Mouse (Mus musculus) hindbrain, embryonic 11.5 days (tissue): ENCODE measurements at regions not wholly inside any gene's neighbourhood (a gene's known extent, or its start where the extent isn't known, plus 50 kb on each side); places are given as distances from the start of the nearest gene placed in this dataset.

ENCODE experiments used
- ATAC-seq: fragments of 200-750 bp; cut with Nextera tagmentation; 2 replicates; pipeline ENCODE4 v1.8.0; 2017; ENCODE audit warnings: mild to moderate bottlenecking, moderate TSS enrichment, moderate library complexity; ENCODE audit not compliant: low FRiP score
- DNase-seq: peaks from one replicate; pipeline ENCODE4 v3.0.0-alpha.2; 2015; ENCODE audit warnings: low spot score
- H3K27ac ChIP-seq: fragments of 300-500 bp; sonication (generic); 2 replicates; pipeline ENCODE4 v1.5.1; 2014; ENCODE audit warnings: mild to moderate bottlenecking, low read depth, low read length
- H3K27me3 ChIP-seq: fragments of 300-500 bp; sonication (generic); 2 replicates; pipeline ENCODE4 v1.6.1; 2014; ENCODE audit warnings: mild to moderate bottlenecking, low read length, moderate library complexity, mixed read lengths; ENCODE audit not compliant: control insufficient read depth, insufficient read depth
- H3K36me3 ChIP-seq: fragments of 300-500 bp; sonication (generic); 2 replicates; pipeline ENCODE4 v1.6.1; 2014; ENCODE audit warnings: mild to moderate bottlenecking, low read length, moderate library complexity, mixed read lengths; ENCODE audit not compliant: control insufficient read depth, insufficient read depth
- H3K4me1 ChIP-seq: fragments of 300-500 bp; sonication (generic); replicated peaks from 2 replicates; pipeline ENCODE4 v1.6.1; 2014; ENCODE audit warnings: low read length, mixed read lengths; ENCODE audit not compliant: control insufficient read depth, insufficient read depth
- H3K4me2 ChIP-seq: fragments of 300-500 bp; sonication (generic); replicated peaks from 2 replicates; pipeline ENCODE4 v1.6.1; 2014; ENCODE audit warnings: mild to moderate bottlenecking, low read depth, low read length
- H3K4me3 ChIP-seq: fragments of 300-500 bp; sonication (generic); 2 replicates; pipeline ENCODE4 v1.5.1; 2014; ENCODE audit warnings: low read depth, low read length
- H3K9ac ChIP-seq: fragments of 300-500 bp; sonication (generic); 2 replicates; pipeline ENCODE4 v1.6.1; 2014; ENCODE audit warnings: low read depth, low read length
- H3K9me3 ChIP-seq: fragments of 300-500 bp; sonication (generic); 2 replicates; pipeline ENCODE4 v1.6.1; 2016; ENCODE audit warnings: low read length; ENCODE audit not compliant: control insufficient read depth
- WGBS: fragments of 180-500 bp; shearing (Covaris S2); extraction: QIAGEN DNeasy Blood & Tissue Kit; methylation state at CpG from one replicate; pipeline ENCODE4 v1.1.7; 2014; 5-methylcytosine and 5-hydroxymethylcytosine counted together

- DNase-seq, result no peak
- Histone ChIP-seq H3K27ac (no peak overlapping the region), H3K4me1 (no peaks in the 10 kb centered on the region), H3K36me3 (no peaks in the 10 kb centered on the region), H3K27me3 (no peaks in the 10 kb centered on the region), H3K4me3 (no peak overlapping the region), H3K4me2 (no peak overlapping the region), H3K9me3 (no peaks in the 10 kb centered on the region), H3K9ac (no peak overlapping the region)
- no peak for ATAC-seq
- WGBS, result 89% methylated on average over 5 of the region's 5 CpGs
Observed at GRCm38 (mm10) chr10:126113106-126113505, 147.1 kb downstream of the Lrig3 start.

DNA sequence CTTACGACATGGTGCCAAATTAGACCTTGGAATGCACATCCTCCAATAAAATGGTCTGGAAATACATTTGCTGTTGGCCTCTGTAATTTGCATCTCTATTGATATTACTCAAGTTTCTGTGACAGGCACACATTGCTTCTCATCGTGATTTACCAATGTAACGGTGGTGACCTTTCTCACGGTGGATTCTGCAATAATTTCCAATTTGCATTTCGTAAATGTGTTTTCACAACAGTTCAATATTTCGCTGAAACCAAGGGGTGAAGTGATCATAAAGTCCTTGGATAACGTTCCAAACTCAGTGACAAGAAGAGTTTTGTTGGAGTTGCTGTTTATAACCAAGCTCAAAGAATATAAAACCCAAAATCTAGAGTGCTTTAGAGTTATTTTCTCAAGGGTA is 149.4 kb downstream of the Lrig3 start:
- 78% methylated on average over 7 of the region's 7 CpGs for WGBS
- Histone ChIP-seq H3K27ac (no peak overlapping the region), H3K4me1 (no peaks in the 10 kb centered on the region), H3K4me2 (no peak overlapping the region), H3K9me3 (no peaks in the 10 kb centered on the region), H3K27me3 (no peaks in the 10 kb centered on the region), H3K36me3 (no peaks in the 10 kb centered on the region), H3K4me3 (no peak overlapping the region), H3K9ac (no peak overlapping the region)
- no peak for DNase-seq
- ATAC-seq, result no peak

DNA sequence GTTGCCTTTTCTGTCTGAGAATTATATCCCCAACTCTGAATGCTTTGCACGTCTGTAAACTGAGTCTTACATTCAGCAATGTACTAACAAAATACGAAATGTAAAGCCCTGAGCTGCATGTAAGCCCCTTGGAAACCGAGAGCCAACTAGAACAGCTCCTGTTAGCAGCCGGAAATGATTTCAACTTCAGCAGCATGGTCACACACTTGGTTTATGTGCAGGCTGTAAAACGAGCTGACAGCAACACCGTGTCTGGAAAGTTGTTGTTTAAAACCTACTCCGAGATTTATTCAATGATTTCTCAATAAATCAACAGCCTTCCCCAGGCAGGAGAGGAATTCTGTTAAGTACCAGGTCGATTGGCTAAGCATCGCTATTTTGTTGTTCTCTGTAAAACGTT is 155.7 kb downstream of the Lrig3 start:
- Histone ChIP-seq H3K4me1 (no peaks in the 10 kb centered on the region), H3K27ac (no peak overlapping the region), H3K27me3 (no peaks in the 10 kb centered on the region), H3K4me2 (no peak overlapping the region), H3K9ac (no peak overlapping the region), H3K4me3 (no peak overlapping the region), H3K36me3 (no peaks in the 10 kb centered on the region), H3K9me3 (no peaks in the 10 kb centered on the region)
- DNase-seq, result no peak
- WGBS, result 90% methylated on average over 10 of the region's 10 CpGs
- ATAC-seq, result no peak

DNA sequence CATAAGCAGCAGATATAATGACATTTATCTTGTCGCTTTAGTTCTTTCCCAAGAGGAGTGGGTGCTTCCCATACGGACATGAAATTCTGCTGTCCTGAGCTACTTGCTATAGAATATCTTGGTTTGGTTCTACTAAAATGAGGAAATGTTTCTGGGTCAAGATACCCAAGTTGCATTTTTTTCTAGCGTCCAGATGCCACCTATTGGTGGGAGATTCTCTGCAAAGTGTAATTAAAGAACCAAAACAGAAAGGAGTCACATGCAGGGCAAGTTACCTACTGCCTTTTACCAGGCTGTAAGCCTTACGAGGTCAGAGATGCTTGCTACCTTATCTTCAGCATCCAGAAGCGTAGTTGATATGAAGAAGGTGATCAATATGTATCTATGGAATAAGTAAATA is 156.5 kb downstream of the Lrig3 start:
- no peak overlapping the region for H3K9ac ChIP-seq
- H3K4me2 ChIP-seq, result no peak overlapping the region
- H3K27me3 ChIP-seq, result no peaks in the 10 kb centered on the region
- no peaks in the 10 kb centered on the region for H3K36me3 ChIP-seq
- no peaks in the 10 kb centered on the region for H3K9me3 ChIP-seq
- H3K27ac ChIP-seq, result no peak overlapping the region
- no peaks in the 10 kb centered on the region for H3K4me1 ChIP-seq
- WGBS, result 82% methylated on average over 5 of the region's 5 CpGs
- DNase-seq, result no peak
- ATAC-seq, result no peak
- no peak overlapping the region for H3K4me3 ChIP-seq

DNA sequence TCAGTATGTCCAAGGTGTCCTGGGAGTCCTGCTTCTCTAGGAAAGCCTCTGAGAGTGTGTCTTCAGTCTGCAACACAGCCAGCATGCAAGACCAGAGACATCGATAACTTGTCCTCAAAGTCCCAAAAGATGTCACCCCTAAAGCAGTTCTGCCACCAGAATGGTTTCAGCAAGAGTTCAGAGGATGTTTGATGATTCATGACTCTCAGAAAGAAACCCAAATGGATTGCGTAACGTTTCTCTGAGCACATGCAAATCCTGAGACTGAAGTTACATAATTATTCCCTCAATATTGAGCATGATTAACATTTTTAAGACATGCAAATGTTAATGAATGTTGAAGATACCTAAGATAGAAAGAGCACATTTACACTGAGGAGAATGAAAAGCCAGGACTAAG is 167.2 kb downstream of the Lrig3 start:
- no peak overlapping the region for H3K27ac ChIP-seq
- no peaks in the 10 kb centered on the region for H3K36me3 ChIP-seq
- DNase-seq (no peak), ATAC-seq (no peak)
- no peak overlapping the region for H3K4me3 ChIP-seq
- no peaks in the 10 kb centered on the region for H3K27me3 ChIP-seq
- no peak overlapping the region for H3K4me2 ChIP-seq
- H3K9ac ChIP-seq, result no peak overlapping the region
- H3K4me1 ChIP-seq, result no peaks in the 10 kb centered on the region
- WGBS, result 91% methylated on average over 3 of the region's 3 CpGs
- H3K9me3 ChIP-seq, result no peaks in the 10 kb centered on the region

DNA sequence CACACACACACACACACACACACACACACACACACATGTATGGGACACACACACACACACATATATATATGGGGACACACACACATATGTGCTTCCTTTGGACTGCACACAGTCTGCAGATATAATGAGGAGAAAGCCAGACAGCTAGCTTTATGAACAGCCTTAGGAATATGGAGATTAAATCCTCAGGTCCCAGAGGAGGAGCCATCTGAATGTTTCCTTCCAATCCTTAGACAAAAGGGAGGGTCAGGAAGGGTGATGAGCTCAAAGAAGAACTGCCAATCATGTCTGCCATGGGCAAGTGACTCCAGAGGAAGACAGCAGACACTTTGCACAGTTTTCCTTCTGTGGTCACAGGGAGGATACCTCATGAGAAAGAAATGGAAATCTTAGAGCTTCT is 168.0 kb downstream of the Lrig3 start:
- ATAC-seq, result peak; percentile 86

GRCm38 (mm10) chr10:126138585-126138984 is 172.6 kb downstream of the Lrig3 start:
- no peaks in the 10 kb centered on the region for H3K36me3 ChIP-seq
- H3K4me3 ChIP-seq, result no peak overlapping the region
- ATAC-seq, result no peak
- H3K27ac ChIP-seq, result no peak overlapping the region
- 89% methylated on average over 12 of the region's 12 CpGs for WGBS
- H3K27me3 ChIP-seq, result no peaks in the 10 kb centered on the region
- no peaks in the 10 kb centered on the region for H3K9me3 ChIP-seq
- H3K4me1 ChIP-seq, result no peaks in the 10 kb centered on the region
- H3K4me2 ChIP-seq, result no peak overlapping the region
- H3K9ac ChIP-seq, result no peak overlapping the region
- DNase-seq, result no peak

More for the DNA sequence above, 168.0 kb downstream of the Lrig3 start:
- Histone ChIP-seq H3K27me3 (no peaks in the 10 kb centered on the region), H3K4me2 (no peak overlapping the region), H3K9me3 (no peaks in the 10 kb centered on the region), H3K4me3 (no peak overlapping the region), H3K36me3 (no peaks in the 10 kb centered on the region), H3K4me1 (no peaks in the 10 kb centered on the region), H3K27ac (no peak overlapping the region), H3K9ac (no peak overlapping the region)
- peak; percentile 61 for DNase-seq

GRCm38 (mm10) chr10:126141586-126141985 is 175.6 kb downstream of the Lrig3 start:
- Histone ChIP-seq H3K4me1 (no peaks in the 10 kb centered on the region), H3K27me3 (no peaks in the 10 kb centered on the region), H3K9ac (no peak overlapping the region), H3K27ac (no peak overlapping the region), H3K4me3 (no peak overlapping the region), H3K36me3 (no peaks in the 10 kb centered on the region), H3K9me3 (no peaks in the 10 kb centered on the region), H3K4me2 (no peak overlapping the region)
- no peak for DNase-seq
- no peak for ATAC-seq
- WGBS, result 88% methylated on average over 7 of the region's 7 CpGs

DNA sequence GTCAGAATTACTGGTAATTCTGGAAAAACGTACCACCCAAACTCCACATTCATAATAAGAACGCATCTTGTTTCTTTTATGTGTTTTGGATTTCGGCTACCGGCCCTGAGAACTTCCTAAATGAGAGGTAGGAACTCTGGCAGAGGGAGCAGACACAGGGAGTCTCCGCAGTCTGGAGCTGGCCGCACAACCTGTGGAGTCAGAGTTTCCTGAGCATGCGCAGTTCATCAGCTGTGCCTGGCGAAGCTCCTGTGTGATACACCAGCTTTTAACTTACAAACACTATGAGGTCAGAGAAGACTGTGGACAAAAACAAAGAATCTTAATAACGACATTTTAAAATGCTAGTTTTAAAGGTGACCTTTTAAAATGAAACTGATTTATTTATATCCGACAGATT is 177.9 kb downstream of the Lrig3 start:
- WGBS, result 82% methylated on average over 10 of the region's 10 CpGs
- DNase-seq (no peak), ATAC-seq (no peak)
- Histone ChIP-seq H3K4me2 (no peak overlapping the region), H3K27me3 (no peaks in the 10 kb centered on the region), H3K4me3 (no peak overlapping the region), H3K9me3 (no peaks in the 10 kb centered on the region), H3K27ac (no peak overlapping the region), H3K36me3 (no peaks in the 10 kb centered on the region), H3K4me1 (no peaks in the 10 kb centered on the region), H3K9ac (no peak overlapping the region)
